Mouse (Mus musculus) erythroblast, embryonic 14.5 days (primary cell): ENCODE data around the gene Trim56. TPM values are rescaled to one million over a fixed set of nuclear protein-coding genes. Genes with fewer than 3 reads are reported as not detected.

Experiments used
- H3K27me3 ChIP-seq: 2 replicates; pipeline ENCODE4 v1.6.1; 2012; ENCODE audit warnings: inconsistent platforms; ENCODE audit not compliant: control insufficient read depth
- H3K36me3 ChIP-seq: 2 replicates; pipeline ENCODE4 v1.6.1; 2012; ENCODE audit warnings: mild to moderate bottlenecking, inconsistent platforms; ENCODE audit not compliant: control insufficient read depth
- H3K4me1 ChIP-seq: 2 replicates; pipeline ENCODE4 v1.6.1; 2012; ENCODE audit warnings: inconsistent platforms; ENCODE audit not compliant: control insufficient read depth
- H3K4me3 ChIP-seq: replicated peaks from 2 replicates; pipeline ENCODE3; 2012; ENCODE audit warnings: moderate library complexity, mild to moderate bottlenecking, inconsistent platforms
- H3K9me3 ChIP-seq: 2 replicates; pipeline ENCODE4 v1.6.1; 2012; ENCODE audit warnings: low read length, inconsistent platforms, mixed read lengths; ENCODE audit not compliant: control insufficient read depth
- GATA1 ChIP-seq: IDR thresholded peaks from 2 replicates; pipeline ENCODE4 v1.6.1; 2012; ENCODE audit warnings: low read length, inconsistent platforms, mixed read lengths
- TAL1 ChIP-seq: IDR thresholded peaks from 3 replicates; pipeline ENCODE4 v1.6.1; 2012; ENCODE audit warnings: low read length, inconsistent platforms, mixed read lengths
- polyA plus RNA-seq: library from polyadenylated mRNA; stranded (reverse); fragments of >175 nt; gene quantifications from 2 replicates; pipeline ENCODE4 v1.2.3, GENCODE M21; 2012

The Trim56 gene
- polyA plus RNA-seq, 1 experiment = 3.5 TPM

DNA sequence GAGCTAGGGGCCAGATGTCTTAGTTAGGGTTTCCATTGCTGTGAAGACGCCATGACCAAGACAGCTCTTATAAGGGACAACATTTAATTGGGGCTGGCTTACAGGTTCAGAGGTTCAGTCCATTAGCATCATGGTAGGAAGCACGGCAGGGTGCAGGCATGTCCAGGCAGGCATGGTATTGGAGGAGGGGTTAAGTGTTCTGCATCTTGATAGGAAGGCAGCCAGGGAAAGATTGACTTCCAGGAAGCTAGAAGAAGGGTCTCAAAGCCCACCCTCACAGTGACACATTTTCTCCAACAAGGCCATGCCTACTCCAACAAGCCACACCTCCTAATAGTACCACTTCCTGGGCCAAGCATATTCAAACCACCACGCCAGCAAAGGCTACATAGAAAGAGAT, 30.3 kb downstream of the Trim56 start:
- Histone ChIP-seq H3K27me3 (no peaks in the 10 kb centered on the region), H3K4me1 (peaks cover 45% of the 10 kb centered on the region), H3K4me3 (no peak overlapping the region), H3K9me3 (peaks cover 12% of the 10 kb centered on the region), H3K36me3 (no peaks in the 10 kb centered on the region; the same call in 1 of the 2 replicates)
- TF ChIP-seq GATA1 (no peak), TAL1 (no peak)

- H3K4me1 ChIP-seq = peaks cover 45% of the 10 kb centered on the region
- no peak for TF ChIP-seq TAL1
- TF ChIP-seq GATA1 = no peak
- no peaks in the 10 kb centered on the region for H3K27me3 ChIP-seq
Observed at GRCm38 (mm10) chr5:137085021-137085420, 31.0 kb downstream of the Trim56 start.

GRCm38 (mm10) chr5:137083051-137083450, 33.0 kb downstream of the Trim56 start:
- no peaks in the 10 kb centered on the region for H3K27me3 ChIP-seq
- peaks cover 12% of the 10 kb centered on the region for H3K9me3 ChIP-seq
- no peaks in the 10 kb centered on the region; the same call in 1 of the 2 replicates for H3K36me3 ChIP-seq
- peaks cover 44% of the 10 kb centered on the region for H3K4me1 ChIP-seq
- TF ChIP-seq TAL1 = no peak
- no peak for TF ChIP-seq GATA1
- no peak overlapping the region for H3K4me3 ChIP-seq

More at GRCm38 (mm10) chr5:137085021-137085420, 31.0 kb downstream of the Trim56 start:
- Histone ChIP-seq H3K36me3 (no peaks in the 10 kb centered on the region; the same call in 1 of the 2 replicates), H3K9me3 (peaks cover 12% of the 10 kb centered on the region), H3K4me3 (no peak overlapping the region)

DNA sequence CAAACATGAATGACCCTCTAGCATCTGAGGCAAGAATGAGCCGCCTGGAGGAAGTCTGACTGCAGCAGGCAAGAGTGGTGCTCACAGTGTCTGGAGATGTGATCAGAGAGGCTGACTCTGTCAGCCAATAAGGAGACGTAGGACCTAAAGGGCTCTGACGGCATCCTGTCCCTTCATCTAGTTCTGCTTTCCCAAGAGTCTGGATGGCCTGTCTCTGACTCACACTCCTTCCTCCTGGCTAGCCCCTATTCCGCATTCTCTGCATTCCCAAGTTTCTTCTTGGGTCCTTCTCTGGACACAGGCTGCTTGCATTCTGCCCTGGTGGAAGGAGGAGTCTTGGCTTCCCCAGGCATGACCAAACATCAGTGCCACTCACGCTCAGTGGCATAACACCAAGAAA, 36.2 kb downstream of the Trim56 start:
- no peak overlapping the region for H3K4me3 ChIP-seq
- H3K27me3 ChIP-seq = no peaks in the 10 kb centered on the region
- H3K36me3 ChIP-seq = no peaks in the 10 kb centered on the region
- H3K9me3 ChIP-seq = no peaks in the 10 kb centered on the region; the same call in 1 of the 2 replicates
- peaks cover 36% of the 10 kb centered on the region for H3K4me1 ChIP-seq
- TF ChIP-seq TAL1 (no peak), GATA1 (no peak)

DNA sequence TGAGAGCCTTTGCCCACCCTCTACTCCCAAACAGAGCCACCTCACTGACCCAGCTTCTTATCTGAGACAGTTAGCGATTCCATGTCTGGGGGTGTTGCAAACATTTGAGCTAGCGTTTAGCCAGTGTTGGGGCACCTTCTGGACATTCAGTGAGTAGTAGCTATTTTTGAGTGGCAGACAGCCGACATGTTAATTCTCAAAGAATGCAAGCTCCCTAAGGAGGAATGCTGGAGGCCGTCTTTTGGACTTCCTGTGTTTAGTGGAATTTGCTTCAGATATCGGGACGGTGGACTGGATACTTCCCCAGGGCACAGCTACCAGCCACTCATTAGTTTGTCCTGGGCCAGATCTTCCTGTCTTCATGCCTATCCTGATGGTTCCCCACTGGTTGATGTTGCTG, 37.4 kb downstream of the Trim56 start:
- Histone ChIP-seq H3K4me3 (no peak overlapping the region), H3K27me3 (no peaks in the 10 kb centered on the region), H3K4me1 (peaks cover 29% of the 10 kb centered on the region), H3K9me3 (no peaks in the 10 kb centered on the region; the same call in 1 of the 2 replicates), H3K36me3 (no peaks in the 10 kb centered on the region)
- TF ChIP-seq TAL1 (no peak), GATA1 (no peak)

GRCm38 (mm10) chr5:137078041-137078440, 38.0 kb downstream of the Trim56 start:
- Histone ChIP-seq H3K27me3 (no peaks in the 10 kb centered on the region), H3K36me3 (no peaks in the 10 kb centered on the region), H3K4me1 (peaks cover 28% of the 10 kb centered on the region), H3K4me3 (no peak overlapping the region), H3K9me3 (no peaks in the 10 kb centered on the region; the same call in 1 of the 2 replicates)
- TF ChIP-seq TAL1 = no peak
- TF ChIP-seq GATA1 = no peak

GRCm38 (mm10) chr5:137077187-137077586, 38.8 kb downstream of the Trim56 start:
- Histone ChIP-seq H3K4me1 (peaks cover 35% of the 10 kb centered on the region), H3K9me3 (no peaks in the 10 kb centered on the region; the same call in 1 of the 2 replicates), H3K4me3 (no peak overlapping the region), H3K27me3 (no peaks in the 10 kb centered on the region; the same call in 1 of the 2 replicates), H3K36me3 (no peaks in the 10 kb centered on the region)
- no peak for TF ChIP-seq GATA1

DNA sequence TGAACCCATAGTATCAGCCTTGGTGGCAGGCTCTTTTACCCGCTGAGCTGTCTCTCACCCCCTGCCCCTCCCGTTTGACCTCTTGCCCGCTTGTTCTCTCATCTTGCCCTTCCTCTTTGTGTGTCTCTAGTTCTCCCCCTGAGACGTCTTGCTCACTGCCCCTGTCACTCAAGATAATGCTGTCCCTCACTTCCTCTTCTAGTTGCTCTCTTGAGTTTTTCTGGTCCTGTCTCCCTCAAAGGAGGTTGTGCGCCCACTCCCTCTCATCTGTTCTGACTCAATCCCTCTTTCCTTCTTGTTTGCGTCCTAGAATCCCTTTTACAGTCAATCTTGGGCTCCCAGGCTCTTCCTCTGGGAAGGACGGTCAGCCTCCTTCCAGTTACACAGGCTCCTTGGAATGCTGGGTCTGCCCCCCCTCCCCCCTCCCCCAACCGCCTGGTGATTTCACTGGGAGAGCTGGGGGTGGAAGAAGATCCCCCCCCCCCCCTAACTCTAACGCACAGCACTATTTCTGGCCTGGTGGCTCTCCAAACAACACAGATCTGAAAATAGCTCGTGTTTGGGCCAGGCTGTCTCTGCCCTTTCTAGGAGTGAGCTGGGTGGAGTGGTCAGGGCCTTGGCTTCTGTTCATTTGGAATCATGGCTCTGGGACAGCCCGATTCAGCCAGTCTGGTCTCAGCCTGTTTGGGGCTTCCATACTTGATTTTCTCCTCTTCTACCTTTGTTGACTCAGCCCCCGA, 39.6 kb downstream of the Trim56 start:
- Histone ChIP-seq H3K4me3 (no peak overlapping the region), H3K36me3 (no peaks in the 10 kb centered on the region), H3K9me3 (no peaks in the 10 kb centered on the region), H3K4me1 (peaks cover 37% of the 10 kb centered on the region), H3K27me3 (peaks cover 2% of the 10 kb centered on the region; the same call in 1 of the 2 replicates)
- TF ChIP-seq GATA1 = no peak
- no peak for TF ChIP-seq TAL1

DNA sequence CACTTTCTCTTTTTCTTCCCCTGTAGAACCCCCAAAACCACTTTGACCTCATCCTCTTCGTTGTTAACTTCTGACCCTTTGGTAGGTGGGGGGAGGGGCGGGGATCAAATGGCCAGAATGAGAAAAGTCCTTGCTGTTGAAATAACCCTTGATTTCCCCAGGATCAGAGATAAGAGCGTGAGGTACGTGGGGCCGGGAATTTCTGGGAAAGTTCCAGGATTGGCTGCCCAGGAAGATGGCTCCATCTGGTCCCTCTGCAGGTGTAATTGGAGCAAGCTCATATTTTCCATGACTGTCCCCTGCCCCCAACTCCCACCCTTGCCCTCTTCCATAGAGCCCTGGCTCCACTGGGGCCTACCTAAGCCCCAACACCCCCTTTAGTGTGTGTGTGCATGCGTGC, 40.3 kb downstream of the Trim56 start:
- Histone ChIP-seq H3K4me1 (peaks cover 37% of the 10 kb centered on the region), H3K27me3 (peaks cover 9% of the 10 kb centered on the region), H3K4me3 (no peak overlapping the region), H3K36me3 (no peaks in the 10 kb centered on the region), H3K9me3 (no peaks in the 10 kb centered on the region)
- no peak for TF ChIP-seq GATA1
- TF ChIP-seq TAL1 = no peak

DNA sequence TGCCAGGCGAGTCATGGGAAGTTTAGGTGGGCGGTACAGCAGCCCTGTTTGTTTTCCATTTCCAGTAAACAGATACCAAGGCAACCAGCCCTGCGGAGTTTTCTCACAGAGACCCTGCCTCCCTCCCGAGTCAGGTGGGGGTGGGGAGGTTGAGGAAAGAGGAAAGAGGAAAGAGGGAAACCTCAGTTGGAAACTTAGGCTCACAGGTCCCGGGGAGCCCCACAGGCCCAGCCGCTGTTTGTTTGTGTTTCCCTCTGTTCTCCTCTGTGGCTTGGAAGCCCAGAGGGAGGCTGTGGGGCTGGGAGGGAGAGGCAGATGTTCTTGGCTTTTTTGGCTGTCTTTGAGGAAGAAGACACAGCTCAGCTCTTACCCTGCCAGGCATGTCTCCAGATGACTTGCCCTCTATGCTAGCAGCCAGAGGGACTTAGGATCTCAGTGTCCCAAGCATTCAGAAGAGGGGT, 41.8 kb downstream of the Trim56 start:
- Histone ChIP-seq H3K36me3 (no peaks in the 10 kb centered on the region), H3K9me3 (no peaks in the 10 kb centered on the region), H3K4me1 (peaks cover 35% of the 10 kb centered on the region), H3K27me3 (peaks cover 20% of the 10 kb centered on the region), H3K4me3 (no peak overlapping the region)
- no peak for TF ChIP-seq TAL1
- TF ChIP-seq GATA1 = no peak
